Mouse (Mus musculus): ENCODE data around the gene Tango6.

DNA sequence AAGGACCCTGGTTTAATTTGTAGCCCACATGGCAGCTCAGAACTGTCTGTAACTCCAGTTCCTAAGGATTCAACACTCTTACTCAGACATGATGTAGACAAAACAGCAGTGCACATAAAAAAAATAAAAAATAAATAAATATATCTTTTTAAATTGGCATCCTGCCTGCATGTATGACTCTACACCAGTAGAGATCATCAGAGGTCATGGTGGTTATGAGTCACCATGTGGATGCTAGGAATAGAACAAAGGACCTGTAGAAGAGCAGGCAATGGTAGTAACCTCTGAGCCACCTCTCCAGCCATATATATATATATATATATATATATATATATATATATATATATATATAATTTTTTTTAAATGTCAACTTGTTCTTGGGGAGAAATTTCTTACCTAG lies 26.8 kb upstream of the Tango6 start:
- TF ChIP-seq CTCF (IDR thresholded peaks at IDR 0.05; ENCODE audit: insufficient read depth, low read length): no peak
- no peak for TF ChIP-seq POLR2A (IDR thresholded peaks at IDR 0.05; ENCODE audit: borderline replicate concordance, extremely low read depth, low read depth, low read length)

Measured in lung, adult 2 months (tissue).